Mouse (Mus musculus) midbrain, embryonic 14.5 days (tissue): Measurements from ENCODE around the gene Ccna1. TPM values are rescaled to one million over a fixed set of nuclear protein-coding genes. Genes with fewer than 3 reads are reported as not detected.
A peak's percentile ranks its signal among the peaks of the same experiment; 100 is the strongest.

Experiments used
- ATAC-seq: fragments of 200-750 bp; cut with Nextera tagmentation; 2 replicates; pipeline ENCODE4 v1.8.0; 2017; ENCODE audit warnings: moderate number of reproducible peaks, moderate library complexity; ENCODE audit not compliant: low FRiP score, low TSS enrichment
- DNase-seq: peaks from one replicate; pipeline ENCODE4 v3.0.0-alpha.2; 2015
- H3K27ac ChIP-seq: fragments of 300-500 bp; sonication (generic); replicated peaks from 2 replicates; pipeline ENCODE4 v1.5.1; 2014; ENCODE audit warnings: mild to moderate bottlenecking, low read depth, low read length, moderate library complexity
- H3K27me3 ChIP-seq: fragments of 300-500 bp; sonication (generic); 2 replicates; pipeline ENCODE4 v1.6.1; 2014; ENCODE audit warnings: low read length, control low read depth, mixed read lengths; ENCODE audit not compliant: control insufficient read depth, insufficient read depth
- H3K36me3 ChIP-seq: fragments of 300-500 bp; sonication (generic); 2 replicates; pipeline ENCODE4 v1.6.1; 2014; ENCODE audit warnings: low read length, control low read depth; ENCODE audit not compliant: control insufficient read depth, insufficient read depth
- H3K4me1 ChIP-seq: fragments of 300-500 bp; sonication (generic); 2 replicates; pipeline ENCODE4 v1.6.1; 2014; ENCODE audit warnings: mild to moderate bottlenecking, antibody characterized with exemption, low read length, control low read depth; ENCODE audit not compliant: control insufficient read depth, insufficient read depth
- H3K4me2 ChIP-seq: fragments of 300-500 bp; sonication (generic); 2 replicates; pipeline ENCODE4 v1.6.1; 2014; ENCODE audit warnings: mild to moderate bottlenecking, low read length, moderate library complexity
- H3K4me3 ChIP-seq: fragments of 300-500 bp; sonication (generic); replicated peaks from 2 replicates; pipeline ENCODE4 v1.5.1; 2014; ENCODE audit warnings: low read depth, low read length
- H3K9ac ChIP-seq: fragments of 300-500 bp; sonication (generic); replicated peaks from 2 replicates; pipeline ENCODE4 v1.6.1; 2014; ENCODE audit warnings: mild to moderate bottlenecking, low read length, moderate library complexity
- H3K9me3 ChIP-seq: fragments of 300-500 bp; sonication (generic); 2 replicates; pipeline ENCODE4 v1.6.1; 2016; ENCODE audit warnings: low read length, control low read depth, mixed read lengths; ENCODE audit not compliant: control insufficient read depth
- WGBS: fragments of 180-500 bp; shearing (Covaris S2); extraction: QIAGEN DNeasy Blood & Tissue Kit; methylation state at CpG from one replicate; pipeline ENCODE4 v1.1.7; 2014; 5-methylcytosine and 5-hydroxymethylcytosine counted together
- polyA plus RNA-seq: library from polyadenylated mRNA; unstranded; fragments of >200 nt; fragmentation: Nextera tagmentation; extraction: Ambion mirVana; gene quantifications from 2 replicates; pipeline ENCODE4 v1.2.1, GENCODE M21; 2014

Gene Ccna1
- polyA plus RNA-seq, 1 experiment from 2014 or later, result 2.2 TPM

- Histone ChIP-seq H3K36me3 (no peaks in the 10 kb centered on the region), H3K4me3 (no peak overlapping the region), H3K4me1 (peaks cover 4% of the 10 kb centered on the region), H3K9ac (no peak overlapping the region), H3K4me2 (no peak overlapping the region), H3K27me3 (no peaks in the 10 kb centered on the region), H3K27ac (no peak overlapping the region), H3K9me3 (no peaks in the 10 kb centered on the region)
- peak; percentile 45 for DNase-seq
- WGBS, result 26% methylated on average over 6 of the region's 6 CpGs
- no peak for ATAC-seq
These were observed 22.9 kb upstream of the Ccna1 start for GRCm38 (mm10) chr3:55078233-55078632.

- DNase-seq (peak; percentile 36), ATAC-seq (no peak)
- Histone ChIP-seq H3K9me3 (no peaks in the 10 kb centered on the region), H3K4me3 (no peak overlapping the region), H3K4me2 (no peak overlapping the region), H3K36me3 (no peaks in the 10 kb centered on the region), H3K27me3 (no peaks in the 10 kb centered on the region), H3K27ac (no peak overlapping the region), H3K9ac (no peak overlapping the region), H3K4me1 (peaks cover 4% of the 10 kb centered on the region; the same call in 1 of the 2 replicates)
- 43% methylated on average over 3 of the region's 3 CpGs for WGBS
These were observed 20.0 kb upstream of the Ccna1 start for GRCm38 (mm10) chr3:55075294-55075648.

- no peak for ATAC-seq
- H3K36me3 ChIP-seq, result no peaks in the 10 kb centered on the region
- DNase-seq, result no peak
These were observed 19.4 kb upstream of the Ccna1 start for GRCm38 (mm10) chr3:55074576-55075293.

GRCm38 (mm10) chr3:55067791-55068434 is 12.6 kb upstream of the Ccna1 start:
- WGBS, result 45% methylated on average over 7 of the region's 7 CpGs
- no peaks in the 10 kb centered on the region for H3K27me3 ChIP-seq

More at GRCm38 (mm10) chr3:55074576-55075293, 19.4 kb upstream of the Ccna1 start:
- H3K9me3 ChIP-seq, result no peaks in the 10 kb centered on the region
- 71% methylated on average over 6 of the region's 6 CpGs for WGBS
- no peak overlapping the region for H3K4me3 ChIP-seq
- H3K4me1 ChIP-seq, result peaks cover 4% of the 10 kb centered on the region; the same call in 1 of the 2 replicates
- H3K9ac ChIP-seq, result no peak overlapping the region
- H3K27me3 ChIP-seq, result no peaks in the 10 kb centered on the region
- no peak overlapping the region for H3K4me2 ChIP-seq
- H3K27ac ChIP-seq, result no peak overlapping the region

GRCm38 (mm10) chr3:55066666-55067023 is 11.3 kb upstream of the Ccna1 start:
- Histone ChIP-seq H3K4me1 (0 out of 2 replicates have a peak, but pooled peaks cover 2% of the 10 kb centered on the region), H3K36me3 (no peaks in the 10 kb centered on the region), H3K4me2 (0 out of 2 replicates have a peak overlapping the region, but pooled peaks have one; percentile 17), H3K27ac (peak overlapping the region; percentile 46), H3K27me3 (no peaks in the 10 kb centered on the region), H3K9me3 (no peaks in the 10 kb centered on the region), H3K9ac (no peak overlapping the region), H3K4me3 (no peak overlapping the region)
- 37% methylated on average over 12 of the region's 12 CpGs for WGBS
- peak; percentile 33 for DNase-seq
- peak; percentile 40; the same call in 1 of the 2 replicates for ATAC-seq

More at GRCm38 (mm10) chr3:55067791-55068434, 12.6 kb upstream of the Ccna1 start:
- Histone ChIP-seq H3K4me3 (no peak overlapping the region), H3K9me3 (no peaks in the 10 kb centered on the region), H3K36me3 (no peaks in the 10 kb centered on the region), H3K4me1 (0 out of 2 replicates have a peak, but pooled peaks cover 2% of the 10 kb centered on the region), H3K27ac (no peak overlapping the region), H3K9ac (no peak overlapping the region), H3K4me2 (no peak overlapping the region)
- ATAC-seq (no peak), DNase-seq (no peak)

GRCm38 (mm10) chr3:55065738-55066665 is 10.7 kb upstream of the Ccna1 start:
- WGBS, result 53% methylated on average over 14 of the region's 14 CpGs
- no peak overlapping the region for H3K4me2 ChIP-seq
- no peaks in the 10 kb centered on the region for H3K36me3 ChIP-seq
- DNase-seq (peak; percentile 61), ATAC-seq (peak; percentile 40; the same call in 1 of the 2 replicates)
- H3K9me3 ChIP-seq, result no peaks in the 10 kb centered on the region
- 0 out of 2 replicates have a peak, but pooled peaks cover 2% of the 10 kb centered on the region for H3K4me1 ChIP-seq
- no peaks in the 10 kb centered on the region for H3K27me3 ChIP-seq
- H3K27ac ChIP-seq, result peak overlapping the region; percentile 46
- no peak overlapping the region for H3K9ac ChIP-seq
- no peak overlapping the region for H3K4me3 ChIP-seq

GRCm38 (mm10) chr3:55064396-55064795 is 9.1 kb upstream of the Ccna1 start:
- H3K36me3 ChIP-seq, result no peaks in the 10 kb centered on the region
- WGBS, result 11% methylated on average over 2 of the region's 2 CpGs
- H3K9ac ChIP-seq, result no peak overlapping the region
- no peak overlapping the region for H3K4me3 ChIP-seq
- H3K9me3 ChIP-seq, result no peaks in the 10 kb centered on the region
- H3K27me3 ChIP-seq, result no peaks in the 10 kb centered on the region
- H3K4me1 ChIP-seq, result 0 out of 2 replicates have a peak, but pooled peaks cover 2% of the 10 kb centered on the region
- peak; percentile 85 for DNase-seq
- no peak overlapping the region for H3K4me2 ChIP-seq
- no peak overlapping the region for H3K27ac ChIP-seq
- peak; percentile 54; the same call in 1 of the 2 replicates for ATAC-seq

- H3K9me3 ChIP-seq, result no peaks in the 10 kb centered on the region
- H3K4me1 ChIP-seq, result 0 out of 2 replicates have a peak, but pooled peaks cover 2% of the 10 kb centered on the region
- DNase-seq, result no peak
- no peaks in the 10 kb centered on the region for H3K27me3 ChIP-seq
- no peaks in the 10 kb centered on the region for H3K36me3 ChIP-seq
- ATAC-seq, result no peak
- no peak overlapping the region for H3K27ac ChIP-seq
- no peak overlapping the region for H3K9ac ChIP-seq
- H3K4me3 ChIP-seq, result no peak overlapping the region
- 60% methylated on average over 9 of the region's 9 CpGs for WGBS
- no peak overlapping the region for H3K4me2 ChIP-seq
These were observed 7.4 kb upstream of the Ccna1 start for GRCm38 (mm10) chr3:55062653-55063052.
